Mouse (Mus musculus) lung, postnatal 4 days (tissue): ENCODE results near the gene Ppp1r2.

Experiments used
- DNase-seq, 2 experiments: peaks; one replicate each; pipeline ENCODE4 v3.0.0; 2021

Gene Ppp1r2

GRCm38 (mm10) chr16:31233167-31233498, 41.9 kb downstream of the Ppp1r2 start:
- DNase-seq = no peak

- no peak for DNase-seq
These were observed 42.4 kb downstream of the Ppp1r2 start for GRCm38 (mm10) chr16:31232491-31233166.

- DNase-seq = no peak
These were observed 43.5 kb downstream of the Ppp1r2 start for GRCm38 (mm10) chr16:31231591-31231990.

- DNase-seq = no peak
These were observed 47.3 kb downstream of the Ppp1r2 start for GRCm38 (mm10) chr16:31227746-31228145.

- no peak for DNase-seq
These were observed 59.8 kb downstream of the Ppp1r2 start for GRCm38 (mm10) chr16:31215271-31215670.

GRCm38 (mm10) chr16:31213463-31213862, 61.6 kb downstream of the Ppp1r2 start:
- DNase-seq = no peak

GRCm38 (mm10) chr16:31211503-31211902, 63.6 kb downstream of the Ppp1r2 start:
- peak in 1 of 2 experiments; percentile 55 for DNase-seq

GRCm38 (mm10) chr16:31210453-31210852, 64.6 kb downstream of the Ppp1r2 start:
- no peak for DNase-seq

- DNase-seq = peak; percentile 49 to 59
These were observed 65.2 kb downstream of the Ppp1r2 start for GRCm38 (mm10) chr16:31209911-31210310.

- DNase-seq = no peak
These were observed 69.4 kb downstream of the Ppp1r2 start for GRCm38 (mm10) chr16:31205726-31206125.

- DNase-seq = no peak
These were observed 69.9 kb downstream of the Ppp1r2 start for GRCm38 (mm10) chr16:31205187-31205586.

GRCm38 (mm10) chr16:31204216-31204615, 70.9 kb downstream of the Ppp1r2 start:
- DNase-seq = no peak

GRCm38 (mm10) chr16:31201704-31202103, 73.4 kb downstream of the Ppp1r2 start:
- DNase-seq = no peak
